Mouse (Mus musculus) cerebellum, adult 2 months (tissue): Measurements from ENCODE around the gene Acsl5. TPM values are rescaled to one million over a fixed set of nuclear protein-coding genes. Genes with fewer than 3 reads are reported as not detected.

Experiments
- DNase-seq, 2 experiments: peaks; one replicate each; pipeline ENCODE4 v3.0.0; 2021
- H3K27ac ChIP-seq: fragments of 200-500 bp; 2 replicates; pipeline ENCODE4 v1.5.1; 2012; ENCODE audit warnings: low read length, control low read depth, inconsistent platforms; ENCODE audit not compliant: insufficient read depth
- H3K27me3 ChIP-seq: fragments of 200-500 bp; 2 replicates; pipeline ENCODE4 v1.6.1; 2012; ENCODE audit warnings: inconsistent platforms, mild to moderate bottlenecking, low read length, moderate library complexity; ENCODE audit not compliant: control insufficient read depth, insufficient read depth
- H3K4me1 ChIP-seq: fragments of 200-500 bp; 2 replicates; pipeline ENCODE4 v1.6.1; 2011; ENCODE audit warnings: low read length; ENCODE audit not compliant: control insufficient read depth, insufficient read depth
- H3K4me3 ChIP-seq: fragments of 200-500 bp; replicated peaks from 2 replicates; pipeline ENCODE3; 2011; ENCODE audit warnings: mild to moderate bottlenecking, low read depth, low read length, control low read depth; ENCODE audit not compliant: insufficient read depth
- CTCF ChIP-seq: fragments of 200-500 bp; IDR thresholded peaks from 2 replicates; pipeline ENCODE4 v1.5.1; 2011; ENCODE audit warnings: low read depth, mild to moderate bottlenecking, control low read depth, low read length, moderate library complexity, borderline replicate concordance; ENCODE audit not compliant: insufficient read depth
- POLR2A ChIP-seq: fragments of 200-500 bp; IDR thresholded peaks from 2 replicates; pipeline ENCODE4 v1.6.1; 2011; ENCODE audit warnings: low read length, control low read depth, borderline replicate concordance; ENCODE audit not compliant: insufficient read depth
- WGBS: fragments of 180-500 bp; shearing (Covaris S2); methylation state at CpG from one replicate; pipeline ENCODE4 v1.1.7; 2018; 5-methylcytosine and 5-hydroxymethylcytosine counted together
- polyA plus RNA-seq: library from polyadenylated mRNA; depleted of rRNA; stranded (reverse); fragments of >200 nt; gene quantifications from 2 replicates; pipeline ENCODE4 v1.2.3, GENCODE M21; 2012

Gene Acsl5
- polyA plus RNA-seq, 1 experiment, result 14.6 TPM

- no peak for DNase-seq
- H3K4me3 ChIP-seq, result no peak overlapping the region
- H3K27me3 ChIP-seq, result no peaks in the 10 kb centered on the region
- H3K27ac ChIP-seq, result no peak overlapping the region
- H3K4me1 ChIP-seq, result no peaks in the 10 kb centered on the region
- no peak for TF ChIP-seq POLR2A
- no peak for TF ChIP-seq CTCF
- WGBS, result 81% methylated on average over 12 of the region's 12 CpGs
These were observed 38.0 kb upstream of the Acsl5 start for GRCm38 (mm10) chr19:55213617-55214340.

GRCm38 (mm10) chr19:55216876-55217275, 34.9 kb upstream of the Acsl5 start:
- no peak for DNase-seq
- Histone ChIP-seq H3K27me3 (no peaks in the 10 kb centered on the region), H3K27ac (no peak overlapping the region), H3K4me1 (no peaks in the 10 kb centered on the region), H3K4me3 (no peak overlapping the region)
- TF ChIP-seq CTCF, result no peak
- no peak for TF ChIP-seq POLR2A
- 89% methylated on average over 4 of the region's 4 CpGs for WGBS

GRCm38 (mm10) chr19:55217365-55217764, 34.4 kb upstream of the Acsl5 start:
- WGBS, result 87% methylated on average over 9 of the region's 9 CpGs
- Histone ChIP-seq H3K4me1 (no peaks in the 10 kb centered on the region), H3K27ac (no peak overlapping the region), H3K27me3 (no peaks in the 10 kb centered on the region), H3K4me3 (no peak overlapping the region)
- no peak for DNase-seq
- TF ChIP-seq POLR2A (no peak), CTCF (no peak)

GRCm38 (mm10) chr19:55218192-55218739, 33.5 kb upstream of the Acsl5 start:
- H3K4me3 ChIP-seq, result peak overlapping the region; percentile 82
- H3K4me1 ChIP-seq, result no peaks in the 10 kb centered on the region
- TF ChIP-seq POLR2A, result no peak
- peak; percentile 68 for TF ChIP-seq CTCF
- no peaks in the 10 kb centered on the region for H3K27me3 ChIP-seq
- 6% methylated on average over 20 of the region's 20 CpGs for WGBS
- no peak overlapping the region for H3K27ac ChIP-seq
- DNase-seq, result peak; percentile 60 to 79

GRCm38 (mm10) chr19:55218741-55219221, 33.0 kb upstream of the Acsl5 start:
- H3K27me3 ChIP-seq, result no peaks in the 10 kb centered on the region
- H3K4me1 ChIP-seq, result no peaks in the 10 kb centered on the region
- no peak for TF ChIP-seq POLR2A
- TF ChIP-seq CTCF, result no peak
- no peak overlapping the region for H3K27ac ChIP-seq
- H3K4me3 ChIP-seq, result peak overlapping the region; percentile 82
- WGBS, result 27% methylated on average over 12 of the region's 12 CpGs
- DNase-seq, result no peak

- no peak overlapping the region for H3K4me3 ChIP-seq
- no peak overlapping the region for H3K27ac ChIP-seq
- WGBS, result 84% methylated on average over 8 of the region's 8 CpGs
- no peaks in the 10 kb centered on the region for H3K4me1 ChIP-seq
- DNase-seq, result no peak
- no peaks in the 10 kb centered on the region for H3K27me3 ChIP-seq
- no peak for TF ChIP-seq POLR2A
- TF ChIP-seq CTCF, result no peak
These were observed 32.4 kb upstream of the Acsl5 start for GRCm38 (mm10) chr19:55219359-55219758.

- no peak overlapping the region for H3K4me3 ChIP-seq
- no peaks in the 10 kb centered on the region for H3K4me1 ChIP-seq
- no peaks in the 10 kb centered on the region for H3K27me3 ChIP-seq
- no peak for DNase-seq
- H3K27ac ChIP-seq, result no peak overlapping the region
- TF ChIP-seq POLR2A, result no peak
- WGBS, result 77% methylated on average over 6 of the region's 6 CpGs
These were observed 30.5 kb upstream of the Acsl5 start for GRCm38 (mm10) chr19:55221208-55221607.

GRCm38 (mm10) chr19:55222268-55222667, 29.5 kb upstream of the Acsl5 start:
- H3K4me3 ChIP-seq, result no peak overlapping the region
- no peak overlapping the region for H3K27ac ChIP-seq
- DNase-seq, result no peak
- no peaks in the 10 kb centered on the region for H3K4me1 ChIP-seq
- TF ChIP-seq CTCF, result no peak
- no peak for TF ChIP-seq POLR2A
- H3K27me3 ChIP-seq, result no peaks in the 10 kb centered on the region
- 90% methylated on average over 9 of the region's 9 CpGs for WGBS
